Mouse (Mus musculus) E14TG2a.4 (cell line): ENCODE results near the gene Fbxl2.

Source experiments
- CTCF ChIP-seq: conservative IDR thresholded peaks from 2 replicates; pipeline ENCODE4 v1.5.1; 2014; ENCODE audit warnings: low read length
- POU5F1 ChIP-seq: IDR thresholded peaks from 2 replicates; pipeline ENCODE4 v1.6.1; 2014; ENCODE audit warnings: low read length, borderline replicate concordance

GRCm38 (mm10) chr9:114094854-114095253, 48.9 kb upstream of the Fbxl2 start:
- no peak for TF ChIP-seq CTCF
- TF ChIP-seq POU5F1: no peak
